Mouse (Mus musculus) E14TG2a.4 (cell line): ENCODE results near the gene A030014E15Rik.
A peak's percentile ranks its signal among the peaks of the same experiment; 100 is the strongest.
"Not testable (repeated sequence)": the region's sequence is repeated elsewhere in the genome, so short reads cannot be mapped to it uniquely, and the experiment has no call there.

ENCODE experiments used
- H3K27me3 ChIP-seq: 2 replicates; pipeline ENCODE4 v1.6.1; 2014; ENCODE audit warnings: low read length, control low read depth; ENCODE audit not compliant: insufficient read depth
- H3K36me3 ChIP-seq: 2 replicates; pipeline ENCODE4 v1.6.1; 2014; ENCODE audit warnings: low read length, control low read depth; ENCODE audit not compliant: insufficient read depth
- H3K4me1 ChIP-seq: replicated peaks from 2 replicates; pipeline ENCODE4 v1.6.1; 2014; ENCODE audit warnings: low read depth, low read length, control low read depth
- H3K4me3 ChIP-seq: replicated peaks from 2 replicates; pipeline ENCODE4 v1.5.1; 2014; ENCODE audit warnings: mild to moderate bottlenecking, low read length
- H3K9me3 ChIP-seq: 2 replicates; pipeline ENCODE4 v1.6.1; 2014; ENCODE audit warnings: low read length, control low read depth
- CTCF ChIP-seq: conservative IDR thresholded peaks from 2 replicates; pipeline ENCODE4 v1.5.1; 2014; ENCODE audit warnings: low read length
- NANOG ChIP-seq: IDR thresholded peaks from 2 replicates; pipeline ENCODE4 v1.6.1; 2014; ENCODE audit warnings: borderline replicate concordance, low read length, mixed read lengths
- POU5F1 ChIP-seq: IDR thresholded peaks from 2 replicates; pipeline ENCODE4 v1.6.1; 2014; ENCODE audit warnings: low read length, borderline replicate concordance

A030014E15Rik gene

GRCm38 (mm10) chr1:82938666-82939065 is 13.9 kb downstream of the A030014E15Rik start:
- Histone ChIP-seq H3K27me3 (no peaks in the 10 kb centered on the region), H3K9me3 (peaks cover 86% of the 10 kb centered on the region), H3K36me3 (no peaks in the 10 kb centered on the region), H3K4me3 (no peak overlapping the region), H3K4me1 (no peaks in the 10 kb centered on the region)
- TF ChIP-seq POU5F1 = no peak
- TF ChIP-seq CTCF = no peak
- no peak for TF ChIP-seq NANOG

GRCm38 (mm10) chr1:82942505-82942904 is 17.8 kb downstream of the A030014E15Rik start:
- H3K4me3 ChIP-seq, H3K36me3 ChIP-seq, H3K4me1 ChIP-seq, H3K27me3 ChIP-seq: not testable (repeated sequence)
- peaks cover 48% of the 10 kb centered on the region for H3K9me3 ChIP-seq

GRCm38 (mm10) chr1:82943295-82943694 is 18.6 kb downstream of the A030014E15Rik start, which contains the start of gene A030003K21Rik:
Gene A030003K21Rik (minus strand): TSS chr1:82943388.
- peaks cover 41% of the 10 kb centered on the region for H3K9me3 ChIP-seq
- H3K4me3 ChIP-seq, H3K4me1 ChIP-seq, H3K27me3 ChIP-seq, H3K36me3 ChIP-seq: not testable (repeated sequence)

GRCm38 (mm10) chr1:82946029-82946428 is 21.3 kb downstream of the A030014E15Rik start:
- not testable (repeated sequence) for H3K4me3 ChIP-seq, H3K36me3 ChIP-seq, H3K27me3 ChIP-seq
- H3K4me1 ChIP-seq = peaks cover 17% of the 10 kb centered on the region
- H3K9me3 ChIP-seq = peaks cover 13% of the 10 kb centered on the region

- no peak for TF ChIP-seq CTCF
- TF ChIP-seq NANOG = no peak; the same call in 1 of the 2 replicates
- TF ChIP-seq POU5F1 = no peak
- Histone ChIP-seq H3K4me3 (no peak overlapping the region), H3K27me3 (no peaks in the 10 kb centered on the region), H3K9me3 (no peaks in the 10 kb centered on the region), H3K36me3 (no peaks in the 10 kb centered on the region), H3K4me1 (peaks cover 17% of the 10 kb centered on the region)
Measured at GRCm38 (mm10) chr1:82948601-82949000, 23.9 kb downstream of the A030014E15Rik start.

GRCm38 (mm10) chr1:82955913-82956312 is 31.2 kb downstream of the A030014E15Rik start, which contains the start of gene Gm7544:
Gene Gm7544 (minus strand): TSS chr1:82956013.
- not testable (repeated sequence) for H3K4me3 ChIP-seq, H3K36me3 ChIP-seq, H3K9me3 ChIP-seq

GRCm38 (mm10) chr1:82959870-82960385 is 35.2 kb downstream of the A030014E15Rik start, which contains the start of gene Gm47955:
Gene Gm47955 (plus strand): TSS chr1:82960286.
- Histone ChIP-seq H3K9me3 (no peaks in the 10 kb centered on the region), H3K36me3 (no peaks in the 10 kb centered on the region), H3K27me3 (no peaks in the 10 kb centered on the region), H3K4me1 (no peaks in the 10 kb centered on the region), H3K4me3 (peak within 1 kb of the TSS; percentile 65)
- 0 out of 2 replicates have a peak, but pooled peaks have one; percentile 17 for TF ChIP-seq CTCF
- no peak for TF ChIP-seq POU5F1
- no peak for TF ChIP-seq NANOG

More at GRCm38 (mm10) chr1:82955913-82956312, 31.2 kb downstream of the A030014E15Rik start, which contains the start of gene Gm7544:
- H3K27me3 ChIP-seq, H3K4me1 ChIP-seq: not testable (repeated sequence)

GRCm38 (mm10) chr1:82966413-82966812 is 41.7 kb downstream of the A030014E15Rik start:
- TF ChIP-seq CTCF (no peak), NANOG (no peak), POU5F1 (no peak)

GRCm38 (mm10) chr1:82972046-82972445 is 47.3 kb downstream of the A030014E15Rik start:
- Histone ChIP-seq H3K27me3 (no peaks in the 10 kb centered on the region), H3K4me1 (no peaks in the 10 kb centered on the region), H3K4me3 (no peak overlapping the region), H3K9me3 (no peaks in the 10 kb centered on the region), H3K36me3 (no peaks in the 10 kb centered on the region)
- TF ChIP-seq NANOG (no peak), CTCF (no peak), POU5F1 (no peak)

More at GRCm38 (mm10) chr1:82966413-82966812, 41.7 kb downstream of the A030014E15Rik start:
- H3K27me3 ChIP-seq = no peaks in the 10 kb centered on the region
- H3K9me3 ChIP-seq = no peaks in the 10 kb centered on the region
- H3K36me3 ChIP-seq = no peaks in the 10 kb centered on the region
- no peaks in the 10 kb centered on the region for H3K4me1 ChIP-seq
- H3K4me3 ChIP-seq = no peak overlapping the region

GRCm38 (mm10) chr1:82973244-82973643 is 48.5 kb downstream of the A030014E15Rik start:
- H3K4me3 ChIP-seq = no peak overlapping the region
- TF ChIP-seq CTCF (no peak), NANOG (no peak)
- no peaks in the 10 kb centered on the region for H3K9me3 ChIP-seq
- H3K36me3 ChIP-seq = no peaks in the 10 kb centered on the region
- no peaks in the 10 kb centered on the region for H3K4me1 ChIP-seq
- H3K27me3 ChIP-seq = no peaks in the 10 kb centered on the region
